Mouse (Mus musculus) E14TG2a.4 (cell line): ENCODE results near the gene Recql5.

Experiments used
- H3K27me3 ChIP-seq: 2 replicates; pipeline ENCODE4 v1.6.1; 2014; ENCODE audit warnings: low read length, control low read depth; ENCODE audit not compliant: insufficient read depth
- H3K36me3 ChIP-seq: 2 replicates; pipeline ENCODE4 v1.6.1; 2014; ENCODE audit warnings: low read length, control low read depth; ENCODE audit not compliant: insufficient read depth
- H3K4me1 ChIP-seq: replicated peaks from 2 replicates; pipeline ENCODE4 v1.6.1; 2014; ENCODE audit warnings: low read depth, low read length, control low read depth
- H3K4me3 ChIP-seq: replicated peaks from 2 replicates; pipeline ENCODE4 v1.5.1; 2014; ENCODE audit warnings: mild to moderate bottlenecking, low read length
- H3K9me3 ChIP-seq: 2 replicates; pipeline ENCODE4 v1.6.1; 2014; ENCODE audit warnings: low read length, control low read depth
- CTCF ChIP-seq: conservative IDR thresholded peaks from 2 replicates; pipeline ENCODE4 v1.5.1; 2014; ENCODE audit warnings: low read length
- NANOG ChIP-seq: IDR thresholded peaks from 2 replicates; pipeline ENCODE4 v1.6.1; 2014; ENCODE audit warnings: borderline replicate concordance, low read length, mixed read lengths
- POU5F1 ChIP-seq: IDR thresholded peaks from 2 replicates; pipeline ENCODE4 v1.6.1; 2014; ENCODE audit warnings: low read length, borderline replicate concordance

Gene Recql5

GRCm38 (mm10) chr11:115964977-115965604 lies 31.8 kb upstream of the Recql5 start:
- peaks cover 4% of the 10 kb centered on the region for H3K27me3 ChIP-seq
- H3K9me3 ChIP-seq, result no peaks in the 10 kb centered on the region
- H3K4me1 ChIP-seq, result peaks cover 85% of the 10 kb centered on the region
- no peak overlapping the region for H3K4me3 ChIP-seq
- TF ChIP-seq POU5F1 (no peak), CTCF (no peak), NANOG (no peak)
- peaks cover 69% of the 10 kb centered on the region for H3K36me3 ChIP-seq

DNA sequence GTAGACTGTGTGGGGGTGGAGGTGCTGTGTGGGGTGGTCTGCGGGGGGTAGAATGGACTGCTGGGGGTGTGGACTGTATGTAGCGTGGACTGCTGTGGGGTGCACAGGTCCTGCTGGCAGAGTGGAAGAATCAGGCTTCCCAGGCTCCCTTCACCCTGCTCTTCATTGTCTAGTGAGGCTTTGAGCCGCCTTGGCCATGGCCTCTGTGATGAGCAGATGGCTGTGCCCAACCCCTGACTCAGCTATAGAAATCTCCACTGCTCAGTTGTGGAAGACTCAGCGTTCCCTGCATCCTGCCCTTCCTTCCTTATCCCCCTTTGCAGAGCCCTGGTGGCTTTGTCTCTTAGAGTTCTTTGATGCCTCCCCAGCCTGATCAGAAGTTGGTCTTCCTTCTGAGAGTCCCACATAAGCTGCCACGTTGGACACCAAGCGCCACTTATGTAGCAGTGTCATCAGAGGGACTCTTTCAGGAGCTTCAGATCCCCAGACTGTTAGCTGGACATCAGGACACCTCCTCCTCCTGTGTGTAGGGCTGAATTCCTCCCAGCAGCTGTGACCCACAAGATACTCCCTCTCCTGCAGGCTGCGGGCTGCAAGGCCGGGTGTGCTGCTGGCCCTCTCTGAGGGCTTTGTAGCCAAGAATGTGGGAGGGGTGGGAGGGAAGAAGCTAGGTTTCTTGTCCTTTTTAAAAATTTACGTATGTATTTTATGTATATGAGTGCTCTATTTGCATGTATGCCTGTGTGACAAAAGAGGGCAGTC lies 29.6 kb upstream of the Recql5 start:
- TF ChIP-seq POU5F1 (no peak), NANOG (no peak), CTCF (no peak)
- peaks cover 4% of the 10 kb centered on the region for H3K27me3 ChIP-seq
- H3K9me3 ChIP-seq, result no peaks in the 10 kb centered on the region
- peaks cover 78% of the 10 kb centered on the region for H3K4me1 ChIP-seq
- H3K4me3 ChIP-seq, result no peak overlapping the region
- peaks cover 85% of the 10 kb centered on the region for H3K36me3 ChIP-seq

- peaks cover 80% of the 10 kb centered on the region for H3K4me1 ChIP-seq
- peaks cover under 1% of the 10 kb centered on the region for H3K27me3 ChIP-seq
- no peak overlapping the region for H3K4me3 ChIP-seq
- TF ChIP-seq POU5F1 (no peak), CTCF (no peak), NANOG (no peak)
- H3K36me3 ChIP-seq, result peaks cover 88% of the 10 kb centered on the region
- H3K9me3 ChIP-seq, result no peaks in the 10 kb centered on the region
These were observed 25.7 kb upstream of the Recql5 start for GRCm38 (mm10) chr11:115959018-115959417.

DNA sequence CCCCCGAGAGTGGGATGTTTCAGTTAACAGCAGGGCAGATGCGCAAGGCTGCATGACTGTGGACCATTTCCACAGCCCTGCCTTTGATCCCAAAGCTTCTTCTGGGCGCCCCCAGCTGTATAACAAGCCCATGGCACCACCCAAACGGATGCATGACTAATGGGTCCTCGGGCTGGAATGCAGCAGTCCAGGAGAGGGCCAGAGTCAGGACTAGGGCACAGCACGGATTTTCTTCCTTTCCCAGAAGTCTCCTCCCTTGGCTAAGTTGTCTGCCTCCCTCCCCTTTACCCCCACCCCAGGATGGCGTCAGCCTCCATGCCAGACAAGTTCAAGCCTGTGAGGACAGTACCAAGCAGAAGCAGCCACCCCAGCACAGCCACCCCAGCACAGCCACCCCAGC lies 24.7 kb upstream of the Recql5 start:
- no peak overlapping the region for H3K4me3 ChIP-seq
- H3K9me3 ChIP-seq, result no peaks in the 10 kb centered on the region
- peaks cover 71% of the 10 kb centered on the region for H3K4me1 ChIP-seq
- TF ChIP-seq NANOG, result no peak
- no peak for TF ChIP-seq CTCF
- TF ChIP-seq POU5F1, result no peak
- no peaks in the 10 kb centered on the region for H3K27me3 ChIP-seq
- H3K36me3 ChIP-seq, result peaks cover 88% of the 10 kb centered on the region

GRCm38 (mm10) chr11:115956453-115956852 lies 23.2 kb upstream of the Recql5 start:
- Histone ChIP-seq H3K36me3 (peaks cover 89% of the 10 kb centered on the region), H3K4me1 (peaks cover 76% of the 10 kb centered on the region), H3K9me3 (no peaks in the 10 kb centered on the region), H3K27me3 (no peaks in the 10 kb centered on the region), H3K4me3 (peak overlapping the region; percentile 17; the same call in 1 of the 2 replicates)
- no peak for TF ChIP-seq NANOG
- no peak for TF ChIP-seq POU5F1
- TF ChIP-seq CTCF, result no peak

GRCm38 (mm10) chr11:115955195-115955858 lies 22.1 kb upstream of the Recql5 start:
- Histone ChIP-seq H3K36me3 (peaks cover 89% of the 10 kb centered on the region), H3K4me1 (peaks cover 74% of the 10 kb centered on the region), H3K4me3 (no peak overlapping the region), H3K27me3 (no peaks in the 10 kb centered on the region), H3K9me3 (no peaks in the 10 kb centered on the region)
- TF ChIP-seq POU5F1 (no peak), NANOG (no peak), CTCF (no peak)

- H3K4me1 ChIP-seq, result peaks cover 74% of the 10 kb centered on the region
- no peak overlapping the region for H3K4me3 ChIP-seq
- H3K36me3 ChIP-seq, result peaks cover 89% of the 10 kb centered on the region
- no peak for TF ChIP-seq POU5F1
- no peak for TF ChIP-seq NANOG
- TF ChIP-seq CTCF, result no peak
- H3K27me3 ChIP-seq, result no peaks in the 10 kb centered on the region
- no peaks in the 10 kb centered on the region for H3K9me3 ChIP-seq
These were observed 21.4 kb upstream of the Recql5 start for GRCm38 (mm10) chr11:115954712-115955111.

DNA sequence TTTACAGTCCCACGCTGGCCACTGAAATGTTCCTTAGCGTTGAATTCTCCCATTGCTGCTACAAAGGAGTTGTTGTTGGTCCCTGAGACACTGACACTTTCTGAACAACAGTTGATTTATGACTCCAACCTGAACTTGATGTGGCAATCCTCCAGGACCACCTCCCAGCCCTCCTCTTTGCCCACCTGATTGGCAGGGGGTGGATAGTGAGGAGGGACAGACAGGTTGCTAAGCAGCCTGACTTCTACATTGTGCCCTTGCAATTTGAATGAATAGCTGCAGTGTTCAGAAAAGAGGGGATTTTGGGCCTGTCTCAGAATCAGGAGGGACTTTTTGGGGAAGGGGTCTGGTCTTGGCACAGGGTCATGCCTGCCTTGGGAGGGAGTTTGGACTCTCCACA lies 17.4 kb upstream of the Recql5 start:
- peaks cover 99% of the 10 kb centered on the region for H3K36me3 ChIP-seq
- TF ChIP-seq NANOG, result no peak
- no peak for TF ChIP-seq CTCF
- no peak for TF ChIP-seq POU5F1
- H3K4me3 ChIP-seq, result no peak overlapping the region
- H3K4me1 ChIP-seq, result peaks cover 81% of the 10 kb centered on the region
- H3K27me3 ChIP-seq, result no peaks in the 10 kb centered on the region
- no peaks in the 10 kb centered on the region for H3K9me3 ChIP-seq
